21 mouse cellular contexts compared by ENCODE assay signal in the genomic region with DNA sequence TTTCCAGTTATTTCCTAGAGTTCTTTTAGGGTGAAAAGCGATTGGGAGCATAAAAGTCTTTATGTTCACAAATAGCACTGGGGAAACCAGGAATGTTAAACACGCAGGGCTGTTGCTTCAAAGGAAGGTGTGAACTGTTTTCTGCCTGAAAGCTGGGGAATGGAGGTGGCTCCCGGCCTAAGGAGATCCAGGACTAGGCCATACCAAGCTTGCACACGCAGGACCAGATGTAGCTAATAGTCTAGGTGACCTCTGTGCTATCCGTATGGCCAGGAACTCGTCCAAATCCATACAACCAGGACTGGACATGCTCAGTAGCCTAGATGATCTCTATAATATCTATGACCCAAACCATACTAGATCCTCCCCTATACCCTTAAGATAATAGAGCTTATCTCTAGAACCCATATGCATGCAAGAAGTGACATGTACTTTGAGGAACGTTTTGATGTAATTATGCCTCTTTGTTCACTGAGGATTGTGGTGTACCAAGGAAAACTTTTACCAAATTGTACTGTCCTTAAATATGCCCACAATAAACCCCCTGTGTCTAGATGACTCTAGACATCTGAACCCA. TPM values are rescaled to one million over a fixed set of nuclear protein-coding genes. Genes with fewer than 3 reads are reported as not detected.
"Had no signal": no experiment of that assay in that cellular context is flagged by ENCODE, and none has a peak within 500 bp of the region (broad histone marks: within the 10 kb centered on the region; RNA-seq: fewer than 3 reads in every experiment).

No protein-coding gene starts in this region.

- H3K4me2 ChIP-seq: kidney, embryonic 15.5 days; limb, embryonic 12.5 days; limb, embryonic 15.5 days; midbrain, embryonic 13.5 days had no signal

- H3K9ac ChIP-seq: kidney, embryonic 15.5 days; limb, embryonic 12.5 days; limb, embryonic 15.5 days; midbrain, embryonic 13.5 days had no signal

- DNase-seq: kidney, adult 11 months; kidney, adult 8-10 months; kidney, postnatal 10 days; kidney, postnatal 36 days; layer of hippocampus, postnatal 36 days; left cerebral cortex, postnatal 4 days; lung, adult 2 months; lung, postnatal 14 days; lung, postnatal 4 days; thymus, adult 2 months; thymus, postnatal 14 days; thymus, postnatal 4 days had no signal

- H3K9me3 ChIP-seq: kidney, embryonic 15.5 days; limb, embryonic 12.5 days; limb, embryonic 15.5 days; midbrain, embryonic 13.5 days had no signal

- H3K4me3 ChIP-seq: kidney, embryonic 15.5 days; left cerebral cortex, adult 2 months; limb, embryonic 12.5 days; limb, embryonic 15.5 days; midbrain, embryonic 13.5 days had no signal

- H3K27ac ChIP-seq: kidney, embryonic 15.5 days; left cerebral cortex, adult 2 months; limb, embryonic 12.5 days; limb, embryonic 15.5 days; midbrain, embryonic 13.5 days had no signal

- ATAC-seq: midbrain, embryonic 13.5 days had no signal

- H3K4me1 ChIP-seq: kidney, embryonic 15.5 days; limb, embryonic 12.5 days; limb, embryonic 15.5 days; midbrain, embryonic 13.5 days had no signal

- H3K27me3 ChIP-seq: kidney, embryonic 15.5 days; limb, embryonic 12.5 days; limb, embryonic 15.5 days; midbrain, embryonic 13.5 days had no signal

RNA-seq across cellular contexts. Expression of a gene that starts 15.2 kb away (rescaled TPM):
- total RNA-seq: megakaryocyte progenitor cell, adult 5-6 weeks had no signal
- polyA plus RNA-seq: kidney, embryonic 15.5 days; limb, embryonic 12.5 days; limb, embryonic 15.5 days; midbrain, embryonic 13.5 days; neural tube, embryonic 11.5 days; neural tube, embryonic 14.5 days; small intestine, adult 2 months had no signal
